Mouse (Mus musculus) heart, embryonic 16.5 days (tissue): ENCODE measurements around the gene Gm20388. TPM values are rescaled to one million over a fixed set of nuclear protein-coding genes. Genes with fewer than 3 reads are reported as not detected.

ENCODE experiments used
- ATAC-seq: fragments of 200-750 bp; cut with Nextera tagmentation; replicated peaks from 2 replicates; pipeline ENCODE4 v1.8.0; 2017; ENCODE audit warnings: moderate number of reproducible peaks; ENCODE audit not compliant: insufficient read depth, low FRiP score; ENCODE audit errors: extremely low read depth
- H3K27ac ChIP-seq: fragments of 300-500 bp; sonication (generic); 2 replicates; pipeline ENCODE4 v1.5.1; 2014; ENCODE audit warnings: mild to moderate bottlenecking, low read length, control low read depth, moderate library complexity
- H3K27me3 ChIP-seq: fragments of 300-500 bp; sonication (generic); 2 replicates; pipeline ENCODE4 v1.6.1; 2014; ENCODE audit warnings: low read length, mixed read lengths; ENCODE audit not compliant: control insufficient read depth, insufficient read depth
- H3K36me3 ChIP-seq: fragments of 300-500 bp; sonication (generic); 2 replicates; pipeline ENCODE4 v1.6.1; 2014; ENCODE audit not compliant: control insufficient read depth, insufficient read depth
- H3K4me1 ChIP-seq: fragments of 300-500 bp; sonication (generic); 2 replicates; pipeline ENCODE4 v1.6.1; 2014; ENCODE audit warnings: low read length, mixed read lengths; ENCODE audit not compliant: control insufficient read depth, insufficient read depth
- H3K4me2 ChIP-seq: fragments of 300-500 bp; sonication (generic); 2 replicates; pipeline ENCODE4 v1.6.1; 2014; ENCODE audit warnings: low read depth, mild to moderate bottlenecking, control low read depth, low read length
- H3K4me3 ChIP-seq: fragments of 300-500 bp; sonication (generic); 2 replicates; pipeline ENCODE4 v1.5.1; 2014; ENCODE audit warnings: mild to moderate bottlenecking, control low read depth, low read length
- H3K9ac ChIP-seq: fragments of 300-500 bp; sonication (generic); 2 replicates; pipeline ENCODE4 v1.6.1; 2014; ENCODE audit warnings: low read length, control low read depth
- H3K9me3 ChIP-seq: fragments of 300-500 bp; sonication (generic); replicated peaks from 2 replicates; pipeline ENCODE4 v1.6.1; 2016; ENCODE audit warnings: low read length; ENCODE audit not compliant: control insufficient read depth
- WGBS: fragments of 180-500 bp; shearing (Covaris S2); extraction: QIAGEN DNeasy Blood & Tissue Kit; methylation state at CpG from one replicate; pipeline ENCODE4 v1.1.7; 2014; 5-methylcytosine and 5-hydroxymethylcytosine counted together
- polyA plus RNA-seq: library from polyadenylated mRNA; unstranded; fragments of >200 nt; fragmentation: Nextera tagmentation; extraction: Ambion mirVana; gene quantifications from 2 replicates; pipeline ENCODE4 v1.2.1, GENCODE M21; 2015

Gm20388 gene
- polyA plus RNA-seq, 1 experiment from 2014 or later: 4.5 TPM

DNA sequence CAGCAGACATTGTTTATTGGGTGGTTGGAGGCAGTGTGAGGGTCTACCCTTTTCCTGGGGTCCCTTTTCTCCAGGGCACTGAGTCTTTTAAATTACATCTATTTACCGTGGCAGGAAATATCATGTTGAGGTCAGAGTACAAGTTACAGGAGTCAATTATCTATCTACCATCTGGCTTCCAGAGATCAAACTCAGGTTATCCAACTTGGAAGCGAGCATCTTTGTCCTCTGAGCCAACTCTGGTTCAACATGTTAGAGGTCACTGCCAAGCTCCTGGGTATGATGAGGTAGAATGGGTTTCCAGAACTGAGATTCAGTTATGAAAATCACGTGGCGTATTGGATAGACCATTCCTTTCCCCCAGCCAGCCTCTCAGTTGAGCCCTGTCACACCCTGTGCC, 2944.5 kb downstream of the Gm20388 start:
- H3K36me3 ChIP-seq: no peaks in the 10 kb centered on the region
- H3K4me3 ChIP-seq: no peak overlapping the region
- H3K27me3 ChIP-seq: no peaks in the 10 kb centered on the region; the same call in 1 of the 2 replicates
- no peak overlapping the region for H3K27ac ChIP-seq
- no peak for ATAC-seq
- H3K9ac ChIP-seq: no peak overlapping the region
- H3K9me3 ChIP-seq: no peaks in the 10 kb centered on the region
- H3K4me2 ChIP-seq: no peak overlapping the region
- 72% methylated on average over 4 of the region's 4 CpGs for WGBS
- H3K4me1 ChIP-seq: peaks cover 5% of the 10 kb centered on the region; the same call in 1 of the 2 replicates

DNA sequence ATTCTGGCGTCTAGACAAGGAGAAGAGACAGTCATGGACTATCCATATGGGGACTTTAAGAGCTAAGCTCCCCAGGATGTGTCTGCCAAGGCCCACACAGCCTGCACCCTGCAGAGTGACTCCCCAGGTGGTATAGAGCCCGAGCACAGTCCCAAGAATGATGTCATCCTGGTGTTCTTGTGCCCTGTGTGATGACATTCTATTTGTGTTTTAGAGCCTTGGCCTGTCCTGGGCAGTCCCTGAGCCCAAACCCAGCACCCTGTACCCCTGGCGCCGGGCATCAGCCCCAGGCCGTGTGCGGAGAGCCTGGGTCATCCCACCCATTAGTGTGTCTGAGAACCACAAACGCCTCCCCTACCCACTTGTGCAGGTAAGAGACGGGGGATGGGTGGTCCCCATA, 2945.6 kb downstream of the Gm20388 start:
- no peak overlapping the region for H3K4me3 ChIP-seq
- H3K27me3 ChIP-seq: no peaks in the 10 kb centered on the region; the same call in 1 of the 2 replicates
- no peak for ATAC-seq
- WGBS: 80% methylated on average over 8 of the region's 8 CpGs
- no peak overlapping the region for H3K27ac ChIP-seq
- no peaks in the 10 kb centered on the region for H3K36me3 ChIP-seq
- H3K4me1 ChIP-seq: peaks cover 5% of the 10 kb centered on the region; the same call in 1 of the 2 replicates
- no peak overlapping the region for H3K4me2 ChIP-seq
- H3K9ac ChIP-seq: no peak overlapping the region
- H3K9me3 ChIP-seq: no peaks in the 10 kb centered on the region

GRCm38 (mm10) chr8:122859843-122860242, 2949.2 kb downstream of the Gm20388 start:
- H3K4me2 ChIP-seq: no peak overlapping the region
- WGBS: 67% methylated on average over 13 of the region's 13 CpGs
- no peaks in the 10 kb centered on the region; the same call in 1 of the 2 replicates for H3K9me3 ChIP-seq
- ATAC-seq: no peak
- no peak overlapping the region for H3K27ac ChIP-seq
- H3K4me1 ChIP-seq: no peaks in the 10 kb centered on the region
- H3K27me3 ChIP-seq: no peaks in the 10 kb centered on the region
- no peak overlapping the region for H3K9ac ChIP-seq
- no peaks in the 10 kb centered on the region for H3K36me3 ChIP-seq
- no peak overlapping the region for H3K4me3 ChIP-seq

DNA sequence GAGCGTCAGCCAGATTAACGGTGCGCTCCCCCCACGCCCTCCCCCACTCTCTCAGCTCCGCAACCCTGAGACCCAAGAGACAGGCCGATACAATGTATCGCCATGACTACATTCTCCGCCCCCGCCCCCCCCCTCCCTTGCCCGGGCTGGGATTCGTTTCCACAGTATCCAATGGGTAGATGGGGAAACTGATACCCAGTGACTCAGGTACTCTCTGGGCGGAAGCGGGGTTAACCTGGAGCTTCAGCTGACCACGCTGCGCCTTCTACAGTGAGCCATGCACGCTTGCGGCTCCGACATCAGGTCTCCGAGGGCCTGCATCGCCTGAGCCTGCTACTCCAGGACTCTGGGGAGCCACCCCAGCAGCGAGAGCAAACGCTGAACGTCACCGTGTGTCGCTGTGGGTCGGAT, 2954.1 kb downstream of the Gm20388 start:
- no peak for ATAC-seq
- Histone ChIP-seq H3K9me3 (peaks cover 10% of the 10 kb centered on the region), H3K4me1 (no peaks in the 10 kb centered on the region), H3K36me3 (no peaks in the 10 kb centered on the region), H3K4me2 (peak overlapping the region; percentile 31), H3K27ac (no peak overlapping the region), H3K9ac (no peak overlapping the region), H3K27me3 (no peaks in the 10 kb centered on the region), H3K4me3 (peak overlapping the region; percentile 0; the same call in 1 of the 2 replicates)
- 59% methylated on average over 26 of the region's 26 CpGs for WGBS

GRCm38 (mm10) chr8:122865441-122865840, 2954.8 kb downstream of the Gm20388 start:
- no peak for ATAC-seq
- peaks cover 2% of the 10 kb centered on the region; the same call in 1 of the 2 replicates for H3K4me1 ChIP-seq
- H3K27me3 ChIP-seq: no peaks in the 10 kb centered on the region

DNA sequence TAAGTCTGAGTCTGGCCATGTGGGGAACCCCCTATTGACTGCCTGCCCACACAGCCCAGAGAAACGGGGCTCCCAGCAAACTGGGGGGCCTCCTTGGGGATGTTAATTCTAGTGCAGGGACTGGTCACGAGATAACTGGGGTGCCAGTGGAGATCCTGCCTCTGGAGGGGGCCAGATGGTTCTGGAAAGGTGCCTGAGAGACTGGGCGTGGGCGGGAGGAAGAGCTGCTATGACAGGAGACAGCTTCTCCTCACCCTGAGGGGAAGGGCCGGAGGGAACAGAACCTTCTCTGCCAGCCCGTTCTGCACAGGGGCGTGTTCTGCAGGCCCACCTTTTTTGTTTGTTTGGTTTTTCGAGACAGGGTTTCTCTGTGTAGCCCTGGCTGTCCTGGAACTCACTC, 2955.6 kb downstream of the Gm20388 start:
- H3K4me3 ChIP-seq: no peak overlapping the region
- H3K4me2 ChIP-seq: no peak overlapping the region
- H3K27me3 ChIP-seq: no peaks in the 10 kb centered on the region
- H3K9me3 ChIP-seq: peaks cover 10% of the 10 kb centered on the region
- WGBS: 75% methylated on average over 8 of the region's 8 CpGs
- peaks cover 3% of the 10 kb centered on the region; the same call in 1 of the 2 replicates for H3K4me1 ChIP-seq
- H3K27ac ChIP-seq: no peak overlapping the region
- H3K9ac ChIP-seq: no peak overlapping the region
- no peaks in the 10 kb centered on the region for H3K36me3 ChIP-seq
- no peak for ATAC-seq

More at GRCm38 (mm10) chr8:122865441-122865840, 2954.8 kb downstream of the Gm20388 start:
- Histone ChIP-seq H3K27ac (no peak overlapping the region), H3K9me3 (peaks cover 10% of the 10 kb centered on the region), H3K4me3 (peak overlapping the region; percentile 5; the same call in 1 of the 2 replicates), H3K4me2 (peak overlapping the region; percentile 31), H3K9ac (no peak overlapping the region), H3K36me3 (no peaks in the 10 kb centered on the region)
- 74% methylated on average over 10 of the region's 10 CpGs for WGBS

DNA sequence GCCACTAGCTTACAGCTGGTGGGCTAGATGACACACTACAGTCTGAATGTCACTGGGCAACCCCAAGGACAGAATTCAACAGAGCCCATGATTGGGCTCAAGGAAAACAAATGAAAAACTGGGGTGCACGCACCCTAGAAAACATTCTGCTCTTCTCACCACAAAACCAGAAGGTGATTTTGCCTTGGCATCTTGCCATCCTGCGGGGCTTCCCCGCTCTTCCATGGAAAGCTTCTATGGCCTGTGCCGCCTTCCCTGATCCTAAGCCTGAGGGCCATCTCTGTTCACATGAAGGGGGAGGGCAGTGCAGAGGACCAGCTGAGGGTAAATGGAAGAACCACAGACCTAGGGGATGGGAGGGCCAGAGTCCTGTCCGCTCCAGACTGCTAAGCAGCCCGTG, 2957.3 kb downstream of the Gm20388 start:
- H3K27me3 ChIP-seq: no peaks in the 10 kb centered on the region
- no peak overlapping the region for H3K27ac ChIP-seq
- no peak overlapping the region for H3K9ac ChIP-seq
- no peak overlapping the region for H3K4me3 ChIP-seq
- H3K4me1 ChIP-seq: peaks cover 3% of the 10 kb centered on the region; the same call in 1 of the 2 replicates
- no peak for ATAC-seq
- no peak overlapping the region for H3K4me2 ChIP-seq
- no peaks in the 10 kb centered on the region for H3K36me3 ChIP-seq
- WGBS: 80% methylated on average over 6 of the region's 6 CpGs
- H3K9me3 ChIP-seq: peaks cover 10% of the 10 kb centered on the region

- H3K4me1 ChIP-seq: peaks cover 3% of the 10 kb centered on the region; the same call in 1 of the 2 replicates
- no peaks in the 10 kb centered on the region for H3K36me3 ChIP-seq
- 27% methylated on average over 30 of the region's 31 CpGs for whole genome bisulfite sequencing
- peak overlapping the region; percentile 55; the same call in 1 of the 2 replicates for H3K9ac ChIP-seq
- no peak; the same call in 1 of the 2 replicates for ATAC-seq
- peaks cover 4% of the 10 kb centered on the region for H3K9me3 ChIP-seq
- H3K27me3 ChIP-seq: no peaks in the 10 kb centered on the region
- peak overlapping the region; percentile 31 for H3K4me3 ChIP-seq
- H3K4me2 ChIP-seq: peak overlapping the region; percentile 52
- no peak overlapping the region for H3K27ac ChIP-seq
These were observed 2959.8 kb downstream of the Gm20388 start for GRCm38 (mm10) chr8:122870377-122870863.

GRCm38 (mm10) chr8:122871663-122872062, 2961.0 kb downstream of the Gm20388 start:
- no peak overlapping the region for H3K27ac ChIP-seq
- no peaks in the 10 kb centered on the region for H3K27me3 ChIP-seq
- peaks cover 3% of the 10 kb centered on the region; the same call in 1 of the 2 replicates for H3K4me1 ChIP-seq
- ATAC-seq: no peak
- 67% methylated on average over 9 of the region's 9 CpGs for WGBS
- H3K9ac ChIP-seq: no peak overlapping the region
- H3K4me3 ChIP-seq: no peak overlapping the region
- H3K4me2 ChIP-seq: no peak overlapping the region
- H3K9me3 ChIP-seq: no peaks in the 10 kb centered on the region
- no peaks in the 10 kb centered on the region for H3K36me3 ChIP-seq
